Mouse (Mus musculus) right cerebral cortex, postnatal 4 days (tissue): ENCODE data around the gene Cbln1.

ENCODE experiments used
- DNase-seq: peaks from one replicate; pipeline ENCODE4 v3.0.0-alpha.2; 2022

Cbln1 gene

GRCm38 (mm10) chr8:87472271-87473236 is at the start of gene Cbln1:
Gene Cbln1 (minus strand): TSS chr8:87472609.
- DNase-seq = peak; percentile 92

GRCm38 (mm10) chr8:87517132-87517531 is 44.7 kb upstream of the Cbln1 start:
- DNase-seq = no peak

- no peak for DNase-seq
These were observed 41.4 kb upstream of the Cbln1 start for GRCm38 (mm10) chr8:87513796-87514195.

GRCm38 (mm10) chr8:87513350-87513749 is 40.9 kb upstream of the Cbln1 start:
- no peak for DNase-seq

DNA sequence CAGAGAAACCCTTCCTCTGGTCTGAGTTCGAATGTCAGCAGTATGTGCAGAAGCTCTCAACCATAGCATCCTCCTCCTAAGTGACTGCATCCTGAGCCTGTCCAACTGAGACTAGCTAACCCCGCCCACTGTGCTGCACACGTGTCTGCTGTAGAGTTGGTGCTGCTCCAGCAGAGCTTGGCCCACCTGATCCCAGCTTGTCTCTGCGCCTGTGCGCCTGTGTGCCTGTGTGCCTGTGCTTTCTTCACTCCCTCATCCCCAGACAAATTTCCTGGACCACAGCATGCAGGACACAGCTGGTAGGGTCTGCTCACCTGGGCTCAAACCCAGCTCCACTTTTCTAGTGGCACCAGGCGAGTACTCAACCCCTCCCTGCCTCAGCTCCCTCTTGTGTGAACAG is 40.2 kb upstream of the Cbln1 start:
- peak; percentile 16 for DNase-seq

DNA sequence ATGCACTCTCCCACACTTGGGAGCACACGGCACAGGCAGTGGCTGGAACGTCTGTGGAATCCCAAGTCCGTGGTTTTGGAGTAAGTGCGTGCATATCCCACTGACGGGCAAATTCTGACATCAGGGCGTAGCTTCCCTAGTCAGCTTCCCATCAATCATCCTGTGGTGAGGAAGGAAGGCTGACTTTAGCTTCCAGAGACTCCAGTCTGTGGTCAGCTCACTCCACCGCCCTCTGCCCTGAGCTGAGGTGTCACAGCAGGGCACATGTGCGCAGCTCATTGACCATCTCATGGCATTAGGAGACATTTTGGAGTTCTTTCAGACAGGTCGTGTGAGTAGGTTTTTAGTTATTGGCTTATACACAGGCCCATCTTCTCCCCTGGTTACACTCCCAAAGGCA is 34.6 kb upstream of the Cbln1 start:
- DNase-seq = no peak

GRCm38 (mm10) chr8:87504441-87504840 is 32.0 kb upstream of the Cbln1 start:
- DNase-seq = no peak

DNA sequence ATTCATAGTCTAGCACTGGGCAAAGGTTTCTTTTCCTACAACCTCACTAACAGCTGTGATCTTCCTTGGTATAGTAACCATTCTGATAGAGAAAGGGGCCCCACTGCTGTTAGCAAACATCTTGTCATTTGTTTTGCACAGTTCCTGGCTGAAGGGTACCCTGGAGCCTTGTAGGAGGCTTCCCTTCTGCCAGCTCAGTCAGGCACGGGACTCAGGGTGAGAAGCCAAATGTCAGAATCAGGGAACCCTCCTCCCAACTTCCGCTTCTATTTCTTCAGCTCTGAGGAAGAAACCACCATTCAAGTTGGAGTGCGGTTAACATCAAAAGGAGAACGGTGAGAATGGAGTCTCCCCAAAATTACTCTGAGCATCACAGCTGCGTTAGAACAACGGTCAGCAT is 30.3 kb upstream of the Cbln1 start:
- no peak for DNase-seq

GRCm38 (mm10) chr8:87497641-87498040 is 25.2 kb upstream of the Cbln1 start:
- no peak for DNase-seq

DNA sequence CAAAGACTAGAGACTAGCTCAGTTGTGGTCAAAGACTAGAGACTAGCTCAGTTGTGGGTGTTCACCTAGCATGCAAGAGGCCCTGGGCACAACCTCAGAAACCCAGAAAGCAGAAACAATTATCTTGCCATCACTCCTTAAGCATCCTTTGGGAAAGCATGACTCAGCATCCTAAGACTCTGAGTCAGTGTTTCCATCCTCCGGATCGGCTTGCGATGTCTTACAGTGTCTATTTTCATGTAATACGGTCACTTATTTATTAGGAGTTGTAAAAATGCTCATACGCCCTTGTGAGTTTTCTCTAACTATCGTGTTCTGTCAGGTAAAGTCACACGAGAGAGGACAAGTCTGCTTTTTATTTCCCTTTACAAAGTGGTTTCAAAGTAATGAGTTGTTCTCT is 24.1 kb upstream of the Cbln1 start:
- no peak for DNase-seq

GRCm38 (mm10) chr8:87494862-87495261 is 22.5 kb upstream of the Cbln1 start:
- no peak for DNase-seq

DNA sequence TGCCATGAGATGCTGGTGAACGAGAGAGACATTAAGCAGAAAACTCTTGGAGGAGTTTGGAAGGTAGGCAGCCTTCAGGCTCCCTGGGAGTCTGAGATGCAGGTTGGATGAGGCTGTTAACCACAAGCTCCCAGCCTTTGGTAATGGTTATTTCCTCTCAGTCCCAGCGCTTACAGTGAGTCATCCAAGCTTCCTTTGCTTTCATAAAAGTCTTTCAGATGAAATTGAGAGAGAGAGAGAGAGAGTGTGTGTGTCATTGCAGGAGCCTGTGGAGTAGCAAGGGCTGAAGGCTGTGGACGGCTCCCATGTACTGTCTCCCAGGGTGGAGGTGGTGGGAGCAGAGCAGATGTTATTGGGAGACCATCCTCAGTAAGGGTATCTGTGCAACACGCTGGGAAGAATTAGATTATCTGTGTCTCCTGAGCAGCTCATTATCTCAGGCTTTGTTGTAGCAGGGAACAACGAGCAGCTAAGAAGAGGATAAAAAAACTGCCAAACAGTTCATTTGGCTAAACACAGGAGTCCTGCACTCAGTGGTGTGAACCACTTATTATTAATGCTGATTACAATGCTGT is 17.5 kb upstream of the Cbln1 start:
- no peak for DNase-seq

DNA sequence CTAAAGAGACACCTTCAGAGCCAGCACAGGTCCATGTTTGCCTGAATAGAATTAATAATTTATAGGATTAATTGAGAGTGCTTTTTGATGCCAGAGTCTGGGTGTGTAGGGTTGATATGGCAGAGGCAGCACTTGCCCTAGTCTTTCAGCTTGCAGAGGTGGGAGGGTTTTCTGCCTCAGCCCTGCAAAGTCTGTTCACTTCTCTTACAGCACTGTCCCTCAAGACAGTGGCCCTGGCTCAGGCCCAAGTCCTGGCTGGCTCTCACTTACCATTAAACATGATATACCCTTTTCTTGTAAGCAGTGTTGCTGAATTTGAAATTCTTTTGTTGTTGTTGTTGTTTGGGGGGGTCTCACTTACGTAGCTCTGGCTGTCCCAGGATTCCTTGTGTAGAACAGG is 9.0 kb upstream of the Cbln1 start:
- no peak for DNase-seq

DNA sequence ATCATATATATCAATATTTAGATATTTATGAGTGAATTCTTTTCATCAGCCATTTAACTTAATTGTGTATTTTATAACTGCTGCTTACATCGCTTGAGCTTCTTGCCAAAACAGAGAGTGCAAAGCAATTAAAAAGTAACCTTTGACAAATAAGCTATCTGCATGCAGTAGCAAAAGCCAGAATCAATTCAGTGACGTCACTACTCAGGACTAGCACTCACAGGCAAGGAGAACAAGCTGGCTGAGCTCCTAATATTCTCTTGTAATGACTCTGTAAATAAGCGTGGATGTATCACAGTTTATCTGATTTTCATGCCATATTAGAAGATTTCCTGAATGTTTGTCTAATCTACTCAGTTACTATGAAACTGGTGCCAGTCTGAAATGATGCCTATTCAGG is 5.8 kb upstream of the Cbln1 start:
- DNase-seq = no peak

- DNase-seq = no peak
These were observed 4.8 kb upstream of the Cbln1 start for GRCm38 (mm10) chr8:87477102-87477645.

GRCm38 (mm10) chr8:87475551-87475950 is 3.1 kb upstream of the Cbln1 start:
- no peak for DNase-seq

GRCm38 (mm10) chr8:87474379-87474778 is 2.0 kb upstream of the Cbln1 start:
- no peak for DNase-seq

DNA sequence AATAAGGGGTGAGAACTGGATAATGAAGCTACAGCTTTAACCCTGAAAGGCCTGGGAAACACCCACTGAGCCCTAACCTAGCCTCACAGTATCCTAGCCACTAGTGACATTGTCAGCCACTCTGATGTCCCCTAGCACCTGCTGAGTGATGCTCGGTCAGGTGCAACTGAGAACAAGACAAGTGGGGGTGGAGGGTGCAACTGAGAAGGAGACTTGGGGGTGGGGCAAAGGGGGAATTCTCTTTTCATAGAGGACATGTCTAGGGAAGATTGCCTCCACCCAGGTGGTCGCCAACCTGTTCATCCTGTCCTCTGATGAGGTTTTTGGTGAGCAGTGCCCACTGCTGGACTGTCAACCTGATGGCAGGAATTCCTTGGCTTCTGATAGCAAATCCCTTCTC is 1.5 kb upstream of the Cbln1 start:
- DNase-seq = no peak

GRCm38 (mm10) chr8:87473314-87473713 is 905 bp upstream of the Cbln1 start:
- no peak for DNase-seq

DNA sequence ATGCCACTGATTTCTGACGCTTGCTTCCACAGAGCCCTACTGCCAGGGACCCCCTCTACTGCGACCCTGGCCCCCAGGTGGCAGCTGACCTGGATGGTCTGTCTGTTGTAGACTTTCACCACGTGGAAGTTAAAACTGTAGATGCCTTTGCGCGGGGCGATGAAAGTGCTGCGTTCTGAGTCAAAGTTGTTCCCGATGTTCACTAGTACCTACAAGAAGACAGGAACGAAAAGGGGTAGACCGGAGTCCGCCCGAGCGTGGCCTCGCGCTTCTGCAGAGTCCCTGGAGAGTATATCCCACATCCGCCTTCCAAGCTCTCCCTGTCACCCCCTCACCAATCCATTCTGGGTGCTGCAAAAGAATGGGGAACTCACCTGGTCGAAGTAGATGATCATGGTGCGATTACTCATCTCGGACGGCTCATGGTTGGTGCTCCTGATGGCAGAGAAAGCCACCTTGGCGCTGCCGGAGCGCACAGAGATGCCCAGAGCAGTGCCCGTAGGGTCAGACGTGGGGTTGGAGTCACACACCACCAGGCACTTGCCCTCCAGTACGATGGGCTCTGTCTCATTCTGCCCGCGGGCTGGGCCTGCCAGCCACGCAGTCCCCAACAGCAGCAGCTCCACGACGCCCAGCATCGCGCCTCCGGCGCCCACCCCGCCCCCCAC is 672 bp downstream of the Cbln1 start:
- peak; percentile 17 for DNase-seq

GRCm38 (mm10) chr8:87470834-87471602 is 1.4 kb downstream of the Cbln1 start:
- no peak for DNase-seq

DNA sequence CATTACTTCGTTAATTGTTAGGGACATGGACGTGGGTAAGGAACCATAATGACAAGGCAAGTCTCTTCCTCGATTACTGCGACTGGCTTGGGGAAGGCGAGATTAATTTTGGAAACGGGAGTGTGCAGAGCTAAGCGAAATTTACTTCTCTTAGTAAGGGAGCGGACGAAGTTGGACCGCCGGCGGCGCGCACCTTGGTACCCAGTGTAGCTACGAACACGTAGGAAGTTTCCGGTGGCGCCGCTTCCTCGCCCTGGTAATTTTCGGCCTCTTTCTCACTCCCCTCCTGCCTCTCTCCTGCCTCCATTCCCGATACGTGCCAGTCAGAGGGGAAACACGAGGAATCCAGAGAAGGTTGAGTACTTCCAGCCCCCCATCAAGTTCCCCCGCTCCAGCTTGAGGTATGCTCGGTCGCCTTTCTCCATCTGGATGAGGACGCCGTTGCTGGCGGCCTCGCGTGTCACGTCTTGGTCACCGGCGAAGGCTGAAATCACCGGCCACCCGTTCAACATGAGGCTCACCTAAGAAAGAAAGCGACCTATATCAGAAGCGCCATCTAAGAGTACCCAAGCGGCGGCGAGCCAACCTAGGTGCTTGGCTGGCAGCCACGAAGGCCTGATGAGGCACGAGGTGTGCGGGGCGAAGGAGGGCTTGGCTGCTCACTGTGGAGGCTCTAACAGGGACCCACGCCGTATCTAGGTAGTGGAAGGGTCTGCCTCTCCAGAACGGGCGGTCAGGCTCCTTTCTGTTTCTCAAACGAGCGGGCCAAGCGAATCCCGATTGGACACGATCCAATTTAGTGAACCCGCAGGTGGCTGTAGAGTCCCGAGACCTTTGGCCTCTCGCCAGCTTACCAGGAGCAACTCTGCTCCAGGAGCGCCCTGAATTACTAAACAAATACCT is 2.2 kb downstream of the Cbln1 start:
- DNase-seq = peak; percentile 26
